Mouse (Mus musculus): ENCODE measurements around the gene P2rx1. TPM values are rescaled to one million over a fixed set of nuclear protein-coding genes. Genes with fewer than 3 reads are reported as not detected.

P2rx1 gene
- polyA plus RNA-seq, 1 experiment from 2014 or later, result 0.46 TPM

DNA sequence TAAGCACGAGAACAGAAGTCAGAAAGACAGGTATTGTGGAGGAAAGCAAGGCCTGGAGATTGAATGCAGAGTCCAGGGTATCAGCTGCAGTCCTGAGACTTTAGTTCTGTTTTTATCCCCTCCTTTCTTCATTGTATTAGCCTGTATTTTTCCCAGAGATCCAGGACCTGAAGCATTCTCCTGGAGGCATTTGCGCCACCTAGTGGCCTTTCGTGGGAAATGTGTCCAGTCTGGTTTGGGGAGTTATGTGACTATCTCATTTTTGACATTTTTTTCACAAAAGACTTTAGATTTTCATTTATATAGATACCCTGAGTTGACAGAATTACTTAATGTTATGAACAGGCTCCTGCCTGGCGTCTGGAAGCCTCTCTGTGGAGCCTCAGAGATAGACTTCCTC lies 50.4 kb downstream of the P2rx1 start:
- ATAC-seq (ENCODE audit: low FRiP score) (no peak), DNase-seq (ENCODE audit: low spot score) (peak; percentile 91)
- H3K9ac ChIP-seq, result peak overlapping the region; percentile 94; the same call in 1 of the 2 replicates
- peaks cover 7% of the 10 kb centered on the region; the same call in 1 of the 2 replicates for H3K4me1 ChIP-seq (replicated peaks; ENCODE audit: control insufficient read depth, insufficient read depth, low read length)
- peaks cover 42% of the 10 kb centered on the region for H3K36me3 ChIP-seq (replicated peaks; ENCODE audit: control insufficient read depth, insufficient read depth)
- H3K4me2 ChIP-seq (replicated peaks), result peak overlapping the region; percentile 72
- no peaks in the 10 kb centered on the region for H3K9me3 ChIP-seq (ENCODE audit: control insufficient read depth, low read length)
- H3K4me3 ChIP-seq (replicated peaks; ENCODE audit: low read length), result peak overlapping the region; percentile 92
- 4% methylated on average over 4 of the region's 4 CpGs for WGBS
- peak overlapping the region; percentile 51; the same call in 1 of the 2 replicates for H3K27ac ChIP-seq
- no peaks in the 10 kb centered on the region for H3K27me3 ChIP-seq (ENCODE audit: control insufficient read depth, insufficient read depth, low read length)

DNA sequence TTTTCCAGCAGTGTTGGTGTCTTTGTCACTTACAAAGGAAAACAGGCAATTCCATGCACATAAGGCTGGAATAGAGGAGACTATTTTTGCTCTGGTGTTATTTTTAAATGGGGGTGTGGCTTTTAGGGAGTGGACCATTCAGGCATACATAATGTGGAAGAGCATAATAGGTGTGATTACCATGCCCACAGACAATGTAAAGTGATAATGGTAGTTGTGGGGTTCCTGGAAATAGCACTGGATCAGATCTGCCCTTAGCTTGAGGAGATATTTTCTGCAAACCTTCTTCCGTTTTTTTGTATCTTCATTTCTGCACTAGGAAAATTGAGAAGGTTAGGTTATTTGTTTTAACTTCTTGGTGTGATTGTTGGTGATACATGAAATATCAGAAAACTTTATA lies 53.9 kb downstream of the P2rx1 start:
- DNase-seq (ENCODE audit: low spot score) (no peak), ATAC-seq (ENCODE audit: low FRiP score) (no peak)
- Histone ChIP-seq H3K27ac (no peak overlapping the region), H3K9ac (no peak overlapping the region), H3K4me1 (replicated peaks; ENCODE audit: control insufficient read depth, insufficient read depth, low read length) (peaks cover 7% of the 10 kb centered on the region; the same call in 1 of the 2 replicates), H3K27me3 (ENCODE audit: control insufficient read depth, insufficient read depth, low read length) (no peaks in the 10 kb centered on the region), H3K36me3 (replicated peaks; ENCODE audit: control insufficient read depth, insufficient read depth) (peaks cover 76% of the 10 kb centered on the region), H3K4me2 (replicated peaks) (no peak overlapping the region), H3K4me3 (replicated peaks; ENCODE audit: low read length) (no peak overlapping the region), H3K9me3 (ENCODE audit: control insufficient read depth, low read length) (no peaks in the 10 kb centered on the region)
- 84% methylated on average over 1 of the region's 1 CpGs for WGBS

DNA sequence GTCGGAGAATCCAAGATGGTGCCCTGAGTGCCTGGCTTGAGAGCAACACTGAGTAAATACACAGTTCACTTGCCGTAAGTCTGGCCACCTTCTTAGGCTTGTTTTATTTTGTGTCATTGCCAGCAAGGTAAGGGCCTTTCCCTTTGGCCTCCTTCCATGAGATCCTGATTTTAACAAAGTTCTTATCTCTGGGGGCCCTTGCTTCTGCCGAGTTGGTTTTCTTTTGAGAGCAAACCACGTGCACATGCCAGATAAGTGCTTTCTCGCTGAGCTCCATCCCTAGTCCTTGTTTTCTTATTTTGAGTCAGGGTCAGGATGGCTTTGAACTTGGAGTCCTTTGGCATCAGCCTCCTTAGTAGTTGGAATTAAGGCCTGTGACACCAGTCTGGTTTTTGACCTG lies 58.8 kb downstream of the P2rx1 start:
- Histone ChIP-seq H3K27ac (no peak overlapping the region), H3K9ac (no peak overlapping the region), H3K4me2 (replicated peaks) (no peak overlapping the region), H3K27me3 (ENCODE audit: control insufficient read depth, insufficient read depth, low read length) (no peaks in the 10 kb centered on the region), H3K4me3 (replicated peaks; ENCODE audit: low read length) (no peak overlapping the region), H3K36me3 (replicated peaks; ENCODE audit: control insufficient read depth, insufficient read depth) (peaks cover 76% of the 10 kb centered on the region), H3K4me1 (replicated peaks; ENCODE audit: control insufficient read depth, insufficient read depth, low read length) (no peaks in the 10 kb centered on the region), H3K9me3 (ENCODE audit: control insufficient read depth, low read length) (no peaks in the 10 kb centered on the region)
- no peak for ATAC-seq (ENCODE audit: low FRiP score)
- no peak for DNase-seq (ENCODE audit: low spot score)
- WGBS, result 89% methylated on average over 5 of the region's 5 CpGs

DNA sequence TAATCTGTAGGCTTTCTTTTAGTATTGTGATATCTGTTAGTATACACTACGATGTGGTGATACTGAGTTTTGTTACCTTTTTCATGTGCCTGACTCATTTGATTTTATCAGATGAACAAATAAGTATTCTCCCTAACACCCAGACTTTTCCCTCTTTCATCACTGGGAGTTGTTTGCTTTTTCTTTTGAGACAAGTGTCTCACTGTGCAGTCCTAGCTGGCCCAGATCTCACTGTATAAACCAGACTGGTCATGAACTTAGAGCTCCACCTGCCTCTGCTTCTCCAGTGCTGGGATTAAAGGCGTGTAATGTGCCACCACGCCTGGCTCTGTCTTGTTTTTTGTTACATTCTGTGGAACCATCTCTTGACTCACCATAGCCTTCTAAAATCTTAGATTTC lies 60.7 kb downstream of the P2rx1 start:
- Histone ChIP-seq H3K4me1 (replicated peaks; ENCODE audit: control insufficient read depth, insufficient read depth, low read length) (no peaks in the 10 kb centered on the region), H3K9ac (no peak overlapping the region), H3K27me3 (ENCODE audit: control insufficient read depth, insufficient read depth, low read length) (no peaks in the 10 kb centered on the region), H3K9me3 (ENCODE audit: control insufficient read depth, low read length) (no peaks in the 10 kb centered on the region), H3K36me3 (replicated peaks; ENCODE audit: control insufficient read depth, insufficient read depth) (peaks cover 59% of the 10 kb centered on the region), H3K27ac (no peak overlapping the region), H3K4me3 (replicated peaks; ENCODE audit: low read length) (no peak overlapping the region), H3K4me2 (replicated peaks) (no peak overlapping the region)
- 93% methylated on average over 3 of the region's 3 CpGs for WGBS
- DNase-seq (ENCODE audit: low spot score), result no peak
- ATAC-seq (ENCODE audit: low FRiP score), result no peak

DNA sequence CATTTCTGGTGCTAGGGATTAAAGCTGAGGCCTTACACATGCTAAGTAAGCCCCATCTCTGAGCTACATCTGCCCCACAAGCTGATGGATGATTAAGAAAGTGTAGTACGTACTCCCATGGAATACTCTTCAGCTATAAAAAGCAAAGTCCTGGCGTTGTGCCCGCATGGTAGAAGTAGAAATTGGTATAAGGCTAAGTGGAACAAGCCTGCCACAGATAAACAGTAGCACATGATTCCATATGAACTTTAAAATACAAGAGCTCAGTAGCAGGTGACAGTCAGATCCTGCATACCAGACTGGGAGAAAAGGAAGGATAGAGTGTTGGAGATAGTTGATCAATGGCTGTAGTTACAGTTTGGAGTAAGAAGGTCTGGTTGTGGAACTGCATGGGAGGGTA lies 62.5 kb downstream of the P2rx1 start:
- Histone ChIP-seq H3K9me3 (ENCODE audit: control insufficient read depth, low read length) (no peaks in the 10 kb centered on the region), H3K4me1 (replicated peaks; ENCODE audit: control insufficient read depth, insufficient read depth, low read length) (no peaks in the 10 kb centered on the region), H3K4me3 (replicated peaks; ENCODE audit: low read length) (no peak overlapping the region), H3K27me3 (ENCODE audit: control insufficient read depth, insufficient read depth, low read length) (no peaks in the 10 kb centered on the region), H3K36me3 (replicated peaks; ENCODE audit: control insufficient read depth, insufficient read depth) (peaks cover 53% of the 10 kb centered on the region), H3K9ac (no peak overlapping the region), H3K4me2 (replicated peaks) (no peak overlapping the region), H3K27ac (no peak overlapping the region)
- WGBS, result 95% methylated on average over 3 of the region's 3 CpGs
- DNase-seq (ENCODE audit: low spot score) (no peak), ATAC-seq (ENCODE audit: low FRiP score) (no peak)

Small RNAs within 50 kb of the gene (microRNA-seq; reads per million reads assigned to microRNA genes)
- not detected for gene Gm44467

Other genes starting within 250 kb of the P2rx1 start
- 5.9 and 7.3 TPM in 2 replicates for gene Cyb5d2, start 203.0 kb upstream of the P2rx1 start, polyA plus RNA-seq (2014; fragmentation: Nextera tagmentation; extraction: Ambion mirVana)
- gene Zzef1, start 202.9 kb upstream of the P2rx1 start, polyA plus RNA-seq (2014; fragmentation: Nextera tagmentation; extraction: Ambion mirVana), result 16.4 and 18.5 TPM in 2 replicates
- gene Atp2a3, start 37.9 kb upstream of the P2rx1 start, polyA plus RNA-seq (2014; fragmentation: Nextera tagmentation; extraction: Ambion mirVana), result 2.0 TPM in 2 replicates
- 13.9 and 18.1 TPM in 2 replicates for gene Camkk1, start 19.9 kb downstream of the P2rx1 start, polyA plus RNA-seq (2014; fragmentation: Nextera tagmentation; extraction: Ambion mirVana)
- gene Ncbp3, start 48.7 kb downstream of the P2rx1 start, polyA plus RNA-seq (2014; fragmentation: Nextera tagmentation; extraction: Ambion mirVana), result 8.5 and 9.3 TPM in 2 replicates
- 0.25 and 0.32 TPM in 2 replicates for gene Itgae, start 91.5 kb downstream of the P2rx1 start, polyA plus RNA-seq (2014; fragmentation: Nextera tagmentation; extraction: Ambion mirVana)
- gene Haspin, start 139.2 kb downstream of the P2rx1 start, polyA plus RNA-seq (2014; fragmentation: Nextera tagmentation; extraction: Ambion mirVana), result 2.4 and 3.2 TPM in 2 replicates
- gene P2rx5, start 161.3 kb downstream of the P2rx1 start, polyA plus RNA-seq (2014; fragmentation: Nextera tagmentation; extraction: Ambion mirVana), result 0.33 and 1.0 TPM in 2 replicates
- gene Emc6, start 177.9 kb downstream of the P2rx1 start, polyA plus RNA-seq (2014; fragmentation: Nextera tagmentation; extraction: Ambion mirVana), result 148 and 152 TPM in 2 replicates
- gene Tax1bp3, start 178.0 kb downstream of the P2rx1 start, polyA plus RNA-seq (2014; fragmentation: Nextera tagmentation; extraction: Ambion mirVana), result 121 and 132 TPM in 2 replicates
- 17.6 and 17.7 TPM in 2 replicates for gene Ctns, start 199.9 kb downstream of the P2rx1 start, polyA plus RNA-seq (2014; fragmentation: Nextera tagmentation; extraction: Ambion mirVana)
- gene Shpk, start 200.4 kb downstream of the P2rx1 start, polyA plus RNA-seq (2014; fragmentation: Nextera tagmentation; extraction: Ambion mirVana), result 1.6 and 2.5 TPM in 2 replicates
- gene Trpv1, start 235.2 kb downstream of the P2rx1 start, polyA plus RNA-seq (2014; fragmentation: Nextera tagmentation; extraction: Ambion mirVana), result 0.16 and 0.29 TPM in 2 replicates

Data from hindbrain, embryonic 14.5 days (tissue).